Mouse (Mus musculus) hindbrain, embryonic 13.5 days (tissue): ENCODE measurements around the gene Adgb. TPM values are rescaled to one million over a fixed set of nuclear protein-coding genes. Genes with fewer than 3 reads are reported as not detected.

ENCODE experiments used
- ATAC-seq: fragments of 200-750 bp; cut with Nextera tagmentation; 2 replicates; pipeline ENCODE4 v1.8.0; 2017; ENCODE audit warnings: moderate TSS enrichment; ENCODE audit not compliant: low FRiP score
- H3K27ac ChIP-seq: fragments of 300-500 bp; sonication (generic); 2 replicates; pipeline ENCODE4 v1.5.1; 2015; ENCODE audit warnings: inconsistent platforms, mild to moderate bottlenecking, moderate library complexity
- H3K27me3 ChIP-seq: fragments of 300-500 bp; sonication (generic); 2 replicates; pipeline ENCODE4 v1.6.1; 2015; ENCODE audit warnings: mild to moderate bottlenecking, inconsistent platforms
- H3K36me3 ChIP-seq: fragments of 300-500 bp; sonication (generic); 2 replicates; pipeline ENCODE4 v1.6.1; 2015; ENCODE audit warnings: mild to moderate bottlenecking, inconsistent platforms
- H3K4me1 ChIP-seq: fragments of 300-500 bp; sonication (generic); replicated peaks from 2 replicates; pipeline ENCODE4 v1.6.1; 2015; ENCODE audit warnings: inconsistent platforms
- H3K4me2 ChIP-seq: fragments of 300-500 bp; sonication (generic); 2 replicates; pipeline ENCODE4 v1.6.1; 2015; ENCODE audit warnings: inconsistent platforms, mild to moderate bottlenecking, moderate library complexity
- H3K4me3 ChIP-seq: fragments of 300-500 bp; sonication (generic); 2 replicates; pipeline ENCODE4 v1.5.1; 2015; ENCODE audit warnings: mild to moderate bottlenecking, inconsistent platforms
- H3K9ac ChIP-seq: fragments of 300-500 bp; sonication (generic); 2 replicates; pipeline ENCODE4 v1.6.1; 2015; ENCODE audit warnings: mild to moderate bottlenecking, inconsistent platforms
- H3K9me3 ChIP-seq: fragments of 300-500 bp; sonication (generic); 2 replicates; pipeline ENCODE4 v1.6.1; 2016; ENCODE audit warnings: inconsistent platforms
- WGBS: fragments of 180-500 bp; shearing (Covaris S2); methylation state at CpG from one replicate; pipeline ENCODE4 v1.1.7; 2015; 5-methylcytosine and 5-hydroxymethylcytosine counted together
- polyA plus RNA-seq: library from polyadenylated mRNA; unstranded; fragments of >200 nt; fragmentation: Nextera tagmentation; extraction: Ambion mirVana; gene quantifications from 2 replicates; pipeline ENCODE4 v1.2.1, GENCODE M21; 2015

Gene Adgb
- polyA plus RNA-seq, 1 experiment from 2014 or later, result 0.22 TPM

- no peak overlapping the region for H3K4me2 ChIP-seq
- H3K9me3 ChIP-seq, result no peaks in the 10 kb centered on the region
- H3K4me1 ChIP-seq, result peaks cover 12% of the 10 kb centered on the region
- H3K9ac ChIP-seq, result no peak overlapping the region
- ATAC-seq, result no peak
- H3K36me3 ChIP-seq, result no peaks in the 10 kb centered on the region
- WGBS, result 90% methylated on average over 11 of the region's 11 CpGs
- no peak overlapping the region for H3K4me3 ChIP-seq
- H3K27me3 ChIP-seq, result no peaks in the 10 kb centered on the region
- no peak overlapping the region for H3K27ac ChIP-seq
These were observed 149.2 kb downstream of the Adgb start for GRCm38 (mm10) chr10:10322961-10323360.

DNA sequence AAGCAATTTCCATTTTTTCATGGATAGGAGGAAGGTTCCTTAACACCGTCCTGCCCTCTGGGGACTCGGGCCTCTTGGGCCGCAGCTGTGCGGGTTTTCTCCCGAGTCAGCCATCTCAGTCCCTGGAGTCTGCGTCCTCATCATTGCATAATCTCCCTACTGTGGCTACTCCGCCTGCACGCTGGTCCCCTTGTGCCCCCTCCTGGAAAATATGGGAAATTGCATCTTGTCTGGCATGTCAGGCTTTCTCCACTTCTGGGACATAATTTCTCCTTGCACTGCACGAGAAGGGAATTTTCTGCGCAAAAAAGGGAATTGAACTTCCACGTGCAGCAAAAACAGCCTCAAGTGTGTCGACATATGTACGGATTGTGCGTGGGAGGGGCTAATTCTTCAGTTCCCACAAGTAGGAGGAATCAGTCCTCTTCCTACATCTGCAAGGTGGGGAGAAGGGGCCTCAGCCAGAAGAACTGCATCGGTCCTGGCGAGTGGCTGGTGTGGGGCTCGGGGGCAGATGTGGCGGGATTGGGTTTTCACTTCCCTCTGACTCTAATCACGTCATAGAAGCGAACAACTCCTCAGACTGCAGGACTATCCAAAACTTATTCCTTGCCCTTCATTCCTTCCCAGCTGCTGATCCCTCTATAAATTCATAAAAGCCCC lies 150.9 kb downstream of the Adgb start:
- no peaks in the 10 kb centered on the region for H3K27me3 ChIP-seq
- H3K4me3 ChIP-seq, result peak overlapping the region; percentile 27
- H3K9ac ChIP-seq, result no peak overlapping the region; the same call in 1 of the 2 replicates
- peaks cover 12% of the 10 kb centered on the region for H3K4me1 ChIP-seq
- H3K36me3 ChIP-seq, result no peaks in the 10 kb centered on the region
- peak overlapping the region; percentile 58 for H3K4me2 ChIP-seq
- H3K9me3 ChIP-seq, result no peaks in the 10 kb centered on the region
- peak; percentile 94 for ATAC-seq
- no peak overlapping the region for H3K27ac ChIP-seq
- WGBS, result 13% methylated on average over 20 of the region's 20 CpGs

GRCm38 (mm10) chr10:10320364-10321083 lies 151.6 kb downstream of the Adgb start:
- no peak overlapping the region for H3K9ac ChIP-seq
- peaks cover 12% of the 10 kb centered on the region for H3K4me1 ChIP-seq
- H3K4me2 ChIP-seq, result peak overlapping the region; percentile 58
- 51% methylated on average over 10 of the region's 10 CpGs for WGBS
- peak overlapping the region; percentile 27 for H3K4me3 ChIP-seq
- no peaks in the 10 kb centered on the region for H3K27me3 ChIP-seq
- peak; percentile 60 for ATAC-seq
- no peaks in the 10 kb centered on the region for H3K36me3 ChIP-seq
- H3K27ac ChIP-seq, result no peak overlapping the region
- no peaks in the 10 kb centered on the region for H3K9me3 ChIP-seq

DNA sequence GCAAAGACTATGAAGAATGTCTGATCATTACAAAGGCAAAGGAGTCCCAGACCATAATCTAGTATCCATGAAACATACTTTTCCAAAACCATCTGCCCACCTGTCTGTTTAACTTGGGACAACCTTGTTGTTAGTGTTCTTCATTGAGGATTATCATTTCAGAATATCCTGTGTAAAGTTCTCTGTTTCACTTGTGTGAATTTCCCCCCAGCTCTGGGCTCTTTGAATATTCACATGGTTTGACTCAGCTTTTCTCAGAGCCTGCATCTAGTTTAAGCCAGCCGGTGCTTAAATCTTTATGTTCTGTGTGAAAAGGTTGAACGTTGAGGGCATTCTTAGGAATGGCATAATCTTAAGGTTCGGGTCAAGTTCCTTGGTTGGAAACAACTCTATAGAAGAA lies 154.0 kb downstream of the Adgb start:
- 81% methylated on average over 3 of the region's 3 CpGs for WGBS
- Histone ChIP-seq H3K36me3 (no peaks in the 10 kb centered on the region), H3K9ac (no peak overlapping the region), H3K4me1 (peaks cover 12% of the 10 kb centered on the region), H3K4me2 (no peak overlapping the region), H3K4me3 (no peak overlapping the region), H3K9me3 (no peaks in the 10 kb centered on the region), H3K27me3 (no peaks in the 10 kb centered on the region), H3K27ac (no peak overlapping the region)
- ATAC-seq, result no peak

DNA sequence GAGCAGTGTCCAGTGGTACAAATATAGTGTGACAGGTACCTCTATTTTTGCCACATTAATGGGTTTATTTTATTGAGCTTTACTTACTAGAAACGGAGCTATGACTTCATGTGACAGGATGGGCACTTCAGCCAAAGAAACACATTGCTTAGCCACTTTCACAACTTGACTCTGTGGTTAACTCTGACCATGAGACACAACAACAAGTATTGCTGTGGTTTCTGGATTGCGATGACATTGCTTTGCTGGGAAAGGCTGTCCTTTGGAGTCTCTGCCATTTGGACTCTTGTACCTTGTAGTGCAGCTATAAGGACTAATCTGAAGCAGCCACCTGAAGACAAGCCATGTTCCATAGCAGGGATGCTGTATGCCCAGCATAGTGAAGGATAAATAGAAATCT lies 156.5 kb downstream of the Adgb start:
- no peak overlapping the region for H3K4me2 ChIP-seq
- no peaks in the 10 kb centered on the region for H3K9me3 ChIP-seq
- H3K27ac ChIP-seq, result no peak overlapping the region
- H3K4me3 ChIP-seq, result no peak overlapping the region
- H3K36me3 ChIP-seq, result no peaks in the 10 kb centered on the region
- H3K9ac ChIP-seq, result no peak overlapping the region
- H3K4me1 ChIP-seq, result peaks cover 5% of the 10 kb centered on the region; the same call in 1 of the 2 replicates
- WGBS, result 90% methylated on average over 2 of the region's 2 CpGs
- H3K27me3 ChIP-seq, result no peaks in the 10 kb centered on the region
- no peak for ATAC-seq

DNA sequence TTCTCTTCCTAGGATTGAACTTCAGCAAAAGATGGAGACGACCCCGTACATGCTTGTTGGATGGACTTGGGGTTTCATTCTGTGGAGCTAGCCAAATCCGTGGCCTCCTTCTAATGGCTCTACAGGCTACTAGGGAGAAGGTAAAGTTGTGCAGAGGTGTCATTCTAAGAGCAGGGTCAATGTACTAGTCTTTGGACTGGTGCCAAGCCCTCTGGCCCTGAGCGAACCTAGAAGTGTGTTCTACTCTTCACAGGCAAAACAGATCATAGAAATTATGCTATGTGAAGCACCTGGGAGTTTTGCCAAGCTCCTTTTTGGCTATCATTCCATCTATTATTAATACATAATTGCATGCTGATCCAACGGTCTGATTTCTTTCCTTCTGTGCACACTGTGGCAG lies 157.6 kb downstream of the Adgb start:
- 84% methylated on average over 5 of the region's 5 CpGs for WGBS
- ATAC-seq, result no peak
- H3K27me3 ChIP-seq, result no peaks in the 10 kb centered on the region
- no peak overlapping the region for H3K9ac ChIP-seq
- H3K4me1 ChIP-seq, result no peaks in the 10 kb centered on the region
- no peak overlapping the region for H3K4me3 ChIP-seq
- no peaks in the 10 kb centered on the region for H3K9me3 ChIP-seq
- H3K36me3 ChIP-seq, result no peaks in the 10 kb centered on the region
- H3K27ac ChIP-seq, result no peak overlapping the region
- H3K4me2 ChIP-seq, result no peak overlapping the region

DNA sequence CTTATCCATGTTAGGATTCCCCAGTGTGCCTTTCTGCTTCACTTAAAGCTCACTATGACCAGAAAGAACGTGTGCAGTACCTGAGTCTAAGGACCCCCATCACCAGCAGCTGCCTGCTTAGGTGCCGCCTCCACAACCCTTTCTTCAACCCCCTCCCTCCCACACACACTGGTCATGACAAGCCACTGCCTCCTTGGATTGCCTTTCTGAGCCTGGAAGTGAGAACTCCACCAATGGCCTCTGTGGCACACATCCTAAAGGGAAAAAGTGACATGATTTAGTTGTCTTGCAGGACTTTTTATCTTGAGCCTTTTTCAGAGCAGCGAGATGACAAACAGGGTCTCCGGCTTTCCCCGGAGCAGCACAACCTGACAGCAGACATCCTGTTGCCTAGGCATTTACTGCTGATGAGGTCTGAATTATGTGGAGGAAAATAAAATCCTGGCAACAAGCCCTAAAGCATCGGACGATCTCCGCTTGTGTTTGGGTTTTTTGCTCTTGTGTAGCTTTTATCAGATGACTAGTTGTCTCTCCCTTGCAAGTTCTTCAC lies 162.2 kb downstream of the Adgb start:
- WGBS, result 78% methylated on average over 8 of the region's 8 CpGs
- Histone ChIP-seq H3K27ac (no peak overlapping the region), H3K4me2 (no peak overlapping the region), H3K9me3 (no peaks in the 10 kb centered on the region), H3K4me3 (no peak overlapping the region), H3K27me3 (no peaks in the 10 kb centered on the region), H3K36me3 (no peaks in the 10 kb centered on the region), H3K4me1 (no peaks in the 10 kb centered on the region), H3K9ac (no peak overlapping the region)
- ATAC-seq, result no peak

DNA sequence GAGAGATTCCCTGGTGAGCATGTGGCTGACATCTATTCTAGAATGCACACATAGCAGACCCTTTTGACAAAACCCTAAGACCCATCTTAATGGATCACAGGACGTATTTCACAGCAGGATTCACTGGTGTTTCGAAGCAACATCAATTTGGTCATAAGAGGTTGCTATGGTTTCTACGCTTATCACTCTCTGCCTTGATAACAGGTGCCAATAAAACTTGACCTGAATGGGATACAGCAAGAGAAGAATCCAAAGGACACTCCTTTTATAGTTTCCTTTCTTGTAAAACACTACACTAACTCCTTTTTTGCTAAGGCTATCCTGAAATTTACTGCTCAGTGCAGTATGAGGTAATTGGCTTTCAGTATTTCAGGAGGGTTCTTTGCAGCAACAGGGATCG lies 163.1 kb downstream of the Adgb start:
- H3K27ac ChIP-seq, result no peak overlapping the region
- no peaks in the 10 kb centered on the region for H3K36me3 ChIP-seq
- no peak for ATAC-seq
- 77% methylated on average over 4 of the region's 4 CpGs for WGBS
- H3K9me3 ChIP-seq, result no peaks in the 10 kb centered on the region
- no peak overlapping the region for H3K4me2 ChIP-seq
- no peaks in the 10 kb centered on the region for H3K4me1 ChIP-seq
- H3K9ac ChIP-seq, result no peak overlapping the region
- no peak overlapping the region for H3K4me3 ChIP-seq
- no peaks in the 10 kb centered on the region for H3K27me3 ChIP-seq

GRCm38 (mm10) chr10:10307384-10307783 lies 164.7 kb downstream of the Adgb start:
- H3K4me3 ChIP-seq, result no peak overlapping the region
- no peaks in the 10 kb centered on the region for H3K36me3 ChIP-seq
- WGBS, result 93% methylated on average over 5 of the region's 5 CpGs
- H3K9me3 ChIP-seq, result no peaks in the 10 kb centered on the region
- H3K9ac ChIP-seq, result no peak overlapping the region
- H3K4me2 ChIP-seq, result no peak overlapping the region
- no peaks in the 10 kb centered on the region for H3K27me3 ChIP-seq
- ATAC-seq, result no peak
- no peak overlapping the region for H3K27ac ChIP-seq
- H3K4me1 ChIP-seq, result no peaks in the 10 kb centered on the region

DNA sequence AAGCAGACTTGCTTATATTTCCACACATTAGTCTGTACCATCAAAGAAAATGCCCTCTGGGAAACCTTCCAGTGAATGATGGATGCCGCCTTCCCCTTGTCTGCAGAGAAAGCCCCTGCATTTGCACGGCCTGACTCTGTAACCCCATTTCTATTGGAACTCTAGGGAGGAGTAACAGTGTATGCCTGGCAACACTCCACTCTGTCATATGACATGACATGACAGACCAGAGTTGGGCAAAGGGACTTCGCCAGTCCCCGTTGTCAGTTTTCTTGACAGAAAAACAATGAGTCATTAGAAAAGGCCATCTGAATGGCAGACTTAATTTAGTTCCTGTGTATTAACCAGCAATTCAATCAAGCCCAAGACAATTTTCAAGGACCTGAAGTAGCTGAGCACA lies 167.8 kb downstream of the Adgb start:
- H3K4me2 ChIP-seq, result no peak overlapping the region
- H3K4me1 ChIP-seq, result peaks cover 8% of the 10 kb centered on the region; the same call in 1 of the 2 replicates
- H3K36me3 ChIP-seq, result no peaks in the 10 kb centered on the region
- peak; percentile 67; the same call in 1 of the 2 replicates for ATAC-seq
- H3K27me3 ChIP-seq, result no peaks in the 10 kb centered on the region
- no peaks in the 10 kb centered on the region for H3K9me3 ChIP-seq
- no peak overlapping the region for H3K4me3 ChIP-seq
- WGBS, result 49% methylated on average over 4 of the region's 4 CpGs
- H3K9ac ChIP-seq, result no peak overlapping the region
- H3K27ac ChIP-seq, result no peak overlapping the region

- no peak for ATAC-seq
- no peaks in the 10 kb centered on the region for H3K9me3 ChIP-seq
- H3K4me3 ChIP-seq, result no peak overlapping the region
- H3K9ac ChIP-seq, result no peak overlapping the region
- H3K4me1 ChIP-seq, result peaks cover 8% of the 10 kb centered on the region; the same call in 1 of the 2 replicates
- 9% methylated on average over 4 of the region's 4 CpGs for WGBS
- no peaks in the 10 kb centered on the region for H3K36me3 ChIP-seq
- H3K27me3 ChIP-seq, result no peaks in the 10 kb centered on the region
- H3K4me2 ChIP-seq, result no peak overlapping the region
- no peak overlapping the region for H3K27ac ChIP-seq
These were observed 170.4 kb downstream of the Adgb start for GRCm38 (mm10) chr10:10301692-10302091.

DNA sequence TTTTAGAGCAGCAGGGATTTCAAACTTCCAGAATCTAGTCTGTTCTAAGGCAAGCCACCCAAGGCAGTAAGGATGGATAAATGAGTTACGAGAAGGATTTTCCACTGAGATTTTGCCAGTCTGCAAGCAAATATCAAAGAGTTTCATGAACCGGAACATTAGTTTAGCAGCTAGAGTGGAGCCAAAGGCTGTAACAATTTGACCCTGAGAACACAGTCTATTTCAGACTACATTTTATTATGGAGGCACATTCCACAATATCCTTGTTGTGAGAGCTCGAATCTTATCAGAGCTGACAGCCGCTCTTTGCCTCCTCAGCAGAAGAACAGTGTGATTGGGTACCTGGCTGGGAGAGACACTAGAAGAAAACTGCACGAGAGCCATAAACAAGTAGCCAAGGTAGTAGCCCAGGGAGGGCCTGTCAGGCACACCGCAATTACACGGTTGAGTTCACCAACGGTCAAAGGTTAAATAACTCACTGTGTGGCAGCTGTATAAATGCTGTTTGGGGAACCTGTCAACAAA lies 171.1 kb downstream of the Adgb start:
- peak; percentile 65; the same call in 1 of the 2 replicates for ATAC-seq
- peaks cover 8% of the 10 kb centered on the region; the same call in 1 of the 2 replicates for H3K4me1 ChIP-seq
- no peaks in the 10 kb centered on the region for H3K9me3 ChIP-seq
- H3K36me3 ChIP-seq, result no peaks in the 10 kb centered on the region
- WGBS, result 20% methylated on average over 8 of the region's 8 CpGs
- H3K9ac ChIP-seq, result no peak overlapping the region
- no peak overlapping the region for H3K4me2 ChIP-seq
- no peak overlapping the region; the same call in 1 of the 2 replicates for H3K27ac ChIP-seq
- no peak overlapping the region for H3K4me3 ChIP-seq
- H3K27me3 ChIP-seq, result no peaks in the 10 kb centered on the region
